Mouse (Mus musculus): ENCODE data around the gene Atp11a. TPM values are rescaled to one million over a fixed set of nuclear protein-coding genes. Genes with fewer than 3 reads are reported as not detected.

The Atp11a gene
- total and polyA plus RNA-seq, 3 experiments = 103 to 139 (median 124) TPM

GRCm38 (mm10) chr8:12906597-12906996, 149.8 kb downstream of the Atp11a start:
- no peak for DNase-seq

GRCm38 (mm10) chr8:12907730-12908129, 150.9 kb downstream of the Atp11a start:
- no peak for DNase-seq

GRCm38 (mm10) chr8:12912011-12912410, 155.2 kb downstream of the Atp11a start:
- no peak for DNase-seq

GRCm38 (mm10) chr8:12915187-12916006, 158.6 kb downstream of the Atp11a start:
- DNase-seq = no peak

GRCm38 (mm10) chr8:12916156-12916900, 159.5 kb downstream of the Atp11a start:
- DNase-seq = no peak

- no peak for DNase-seq
These were observed 160.2 kb downstream of the Atp11a start for GRCm38 (mm10) chr8:12917029-12917428.

- no peak for DNase-seq
These were observed 161.0 kb downstream of the Atp11a start for GRCm38 (mm10) chr8:12917831-12918230.

Other genes with a start within 250 kb of the Atp11a start
- gene Spaca7, start 184.0 kb upstream of the Atp11a start, total RNA-seq (2021) = not detected
- not detected in 2 replicates for gene Spaca7, start 184.0 kb upstream of the Atp11a start, polyA plus RNA-seq (2012; rRNA removed)
- 10 to 100 TPM; 26.8 to 28.6 TPM for gene Tubgcp3, start 84.8 kb upstream of the Atp11a start, total RNA-seq (2021)
- 44.8 and 60.2 TPM in 2 replicates for gene Tubgcp3, start 84.8 kb upstream of the Atp11a start, polyA plus RNA-seq (2012; rRNA removed)
- gene Mcf2l, start 116.8 kb downstream of the Atp11a start, total RNA-seq (2021) = 10 to 100 TPM; 24.0 to 25.4 TPM
- gene Mcf2l, start 116.8 kb downstream of the Atp11a start, polyA plus RNA-seq (2012; rRNA removed) = 9.6 and 12.4 TPM in 2 replicates

All from adrenal gland, adult 2 months (tissue).